Mouse (Mus musculus): ENCODE measurements around the gene Tut1. TPM values are rescaled to one million over a fixed set of nuclear protein-coding genes. Genes with fewer than 3 reads are reported as not detected.
"Not testable (repeated sequence)": the region's sequence is repeated elsewhere in the genome, so short reads cannot be mapped to it uniquely, and the experiment has no call there.

Tut1 gene
- polyA plus RNA-seq, 1 experiment from 2014 or later, result 24.9 TPM

GRCm38 (mm10) chr19:8994813-8995607 is 41.4 kb downstream of the Tut1 start:
- no peak for ATAC-seq (ENCODE audit: low FRiP score, low read depth)
- Histone ChIP-seq H3K27ac (replicated peaks) (no peak overlapping the region), H3K36me3 (no peaks in the 10 kb centered on the region), H3K4me2 (no peak overlapping the region), H3K4me3 (no peak overlapping the region), H3K9me3 (no peaks in the 10 kb centered on the region), H3K27me3 (peaks cover 13% of the 10 kb centered on the region; the same call in 1 of the 2 replicates), H3K9ac (no peak overlapping the region), H3K4me1 (replicated peaks) (peaks cover 13% of the 10 kb centered on the region)
- 82% methylated on average over 10 of the region's 10 CpGs for WGBS

GRCm38 (mm10) chr19:8996601-8997000 is 43.0 kb downstream of the Tut1 start:
- H3K4me2 ChIP-seq, result no peak overlapping the region
- H3K36me3 ChIP-seq, result no peaks in the 10 kb centered on the region
- H3K4me3 ChIP-seq, result no peak overlapping the region
- no peak overlapping the region for H3K27ac ChIP-seq (replicated peaks)
- peaks cover 4% of the 10 kb centered on the region for H3K4me1 ChIP-seq (replicated peaks)
- no peak overlapping the region for H3K9ac ChIP-seq
- whole genome bisulfite sequencing, result 90% methylated on average over 6 of the region's 6 CpGs
- H3K27me3 ChIP-seq, result no peaks in the 10 kb centered on the region
- ATAC-seq (ENCODE audit: low FRiP score, low read depth), result no peak
- H3K9me3 ChIP-seq, result no peaks in the 10 kb centered on the region

DNA sequence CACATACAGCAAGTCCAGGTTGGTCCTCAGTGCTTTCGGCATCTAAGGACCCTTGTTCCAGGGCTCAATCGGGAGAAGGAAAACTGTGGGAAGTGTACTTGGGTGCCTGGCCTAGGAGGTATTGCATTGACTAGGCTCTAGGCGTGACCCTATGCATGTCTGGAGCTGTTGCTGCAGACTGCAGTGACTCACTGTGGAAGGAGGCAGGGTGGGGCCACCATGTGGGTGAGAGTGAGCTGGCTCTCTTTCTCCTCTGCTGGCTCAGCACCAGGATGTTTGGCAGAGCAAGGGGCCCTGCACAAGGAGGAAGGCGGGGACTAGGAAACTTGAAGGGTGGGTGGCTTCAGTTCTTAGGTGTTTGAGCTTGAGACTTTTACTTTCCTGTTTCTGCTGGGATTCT is 43.9 kb downstream of the Tut1 start:
- 68% methylated on average over 4 of the region's 4 CpGs for WGBS
- Histone ChIP-seq H3K9ac (no peak overlapping the region), H3K4me2 (no peak overlapping the region), H3K36me3 (no peaks in the 10 kb centered on the region), H3K4me1 (replicated peaks) (peaks cover 2% of the 10 kb centered on the region), H3K27me3 (no peaks in the 10 kb centered on the region), H3K27ac (replicated peaks) (no peak overlapping the region), H3K4me3 (no peak overlapping the region), H3K9me3 (no peaks in the 10 kb centered on the region)
- peak; percentile 80 for ATAC-seq (ENCODE audit: low FRiP score, low read depth)

- H3K36me3 ChIP-seq, result no peaks in the 10 kb centered on the region
- H3K27ac ChIP-seq (replicated peaks), result no peak overlapping the region
- no peak for ATAC-seq (ENCODE audit: low FRiP score, low read depth)
- no peak overlapping the region for H3K9ac ChIP-seq
- no peak overlapping the region for H3K4me2 ChIP-seq
- 90% methylated on average over 6 of the region's 6 CpGs for WGBS
- H3K27me3 ChIP-seq, result no peaks in the 10 kb centered on the region
- H3K4me3 ChIP-seq, result no peak overlapping the region
- no peaks in the 10 kb centered on the region for H3K9me3 ChIP-seq
- H3K4me1 ChIP-seq (replicated peaks), result no peaks in the 10 kb centered on the region
Observed at GRCm38 (mm10) chr19:8998546-8998945, 44.9 kb downstream of the Tut1 start.

- WGBS, result 89% methylated on average over 4 of the region's 4 CpGs
- Histone ChIP-seq H3K4me1 (replicated peaks) (no peaks in the 10 kb centered on the region), H3K27ac (replicated peaks) (no peak overlapping the region), H3K4me2 (no peak overlapping the region), H3K9ac (no peak overlapping the region), H3K9me3 (no peaks in the 10 kb centered on the region), H3K4me3 (no peak overlapping the region), H3K27me3 (no peaks in the 10 kb centered on the region), H3K36me3 (no peaks in the 10 kb centered on the region)
- ATAC-seq (ENCODE audit: low FRiP score, low read depth), result no peak
Observed at GRCm38 (mm10) chr19:8999223-8999622, 45.6 kb downstream of the Tut1 start.

GRCm38 (mm10) chr19:9006915-9007314 is 53.3 kb downstream of the Tut1 start:
- not testable (repeated sequence) for H3K9ac ChIP-seq; ATAC-seq (ENCODE audit: low FRiP score, low read depth); H3K4me3 ChIP-seq; H3K27ac ChIP-seq (replicated peaks); H3K36me3 ChIP-seq; H3K27me3 ChIP-seq; H3K9me3 ChIP-seq; H3K4me2 ChIP-seq; H3K4me1 ChIP-seq (replicated peaks)
- WGBS, result 94% methylated on average over 2 of the region's 2 CpGs

Other genes with a start within 250 kb of the Tut1 start
- 170 and 175 TPM in 2 replicates for gene Slc3a2, start 230.5 kb upstream of the Tut1 start, polyA plus RNA-seq (2015; fragmentation: Nextera tagmentation; extraction: Ambion mirVana)
- 91.9 and 96.1 TPM in 2 replicates for gene Wdr74, start 218.0 kb upstream of the Tut1 start, polyA plus RNA-seq (2015; fragmentation: Nextera tagmentation; extraction: Ambion mirVana)
- 1.3 and 1.7 TPM in 2 replicates for gene 1700092M07Rik, start 213.1 kb upstream of the Tut1 start, polyA plus RNA-seq (2015; fragmentation: Nextera tagmentation; extraction: Ambion mirVana)
- 113 and 122 TPM in 2 replicates for gene Stx5a, start 212.4 kb upstream of the Tut1 start, polyA plus RNA-seq (2015; fragmentation: Nextera tagmentation; extraction: Ambion mirVana)
- 142 and 145 TPM in 2 replicates for gene Nxf1, start 196.8 kb upstream of the Tut1 start, polyA plus RNA-seq (2015; fragmentation: Nextera tagmentation; extraction: Ambion mirVana)
- 213 and 214 TPM in 2 replicates for gene Tmem223, start 182.9 kb upstream of the Tut1 start, polyA plus RNA-seq (2015; fragmentation: Nextera tagmentation; extraction: Ambion mirVana)
- gene Tmem179b, start 179.4 kb upstream of the Tut1 start, polyA plus RNA-seq (2015; fragmentation: Nextera tagmentation; extraction: Ambion mirVana), result 31.6 and 33.1 TPM in 2 replicates
- gene Taf6l, start 167.4 kb upstream of the Tut1 start, polyA plus RNA-seq (2015; fragmentation: Nextera tagmentation; extraction: Ambion mirVana), result 30.5 and 32.8 TPM in 2 replicates
- 133 and 144 TPM in 2 replicates for gene Polr2g, start 155.3 kb upstream of the Tut1 start, polyA plus RNA-seq (2015; fragmentation: Nextera tagmentation; extraction: Ambion mirVana)
- gene Zbtb3, start 151.3 kb upstream of the Tut1 start, polyA plus RNA-seq (2015; fragmentation: Nextera tagmentation; extraction: Ambion mirVana), result 7.8 and 8.6 TPM in 2 replicates
- gene Ttc9c, start 134.5 kb upstream of the Tut1 start, polyA plus RNA-seq (2015; fragmentation: Nextera tagmentation; extraction: Ambion mirVana), result 56.8 and 58.6 TPM in 2 replicates
- 5.4 and 6.5 TPM in 2 replicates for gene Hnrnpul2, start 133.8 kb upstream of the Tut1 start, polyA plus RNA-seq (2015; fragmentation: Nextera tagmentation; extraction: Ambion mirVana)
- not detected in 2 replicates for gene AC129217.1, start 124.1 kb upstream of the Tut1 start, polyA plus RNA-seq (2015; fragmentation: Nextera tagmentation; extraction: Ambion mirVana)
- gene Bscl2, start 116.4 kb upstream of the Tut1 start, polyA plus RNA-seq (2015; fragmentation: Nextera tagmentation; extraction: Ambion mirVana), result 101 and 104 TPM in 2 replicates
- gene Gng3, start 114.7 kb upstream of the Tut1 start, polyA plus RNA-seq (2015; fragmentation: Nextera tagmentation; extraction: Ambion mirVana), result 450 and 460 TPM in 2 replicates
- gene Lrrn4cl, start 103.1 kb upstream of the Tut1 start, polyA plus RNA-seq (2015; fragmentation: Nextera tagmentation; extraction: Ambion mirVana), result 0.61 and 0.92 TPM in 2 replicates
- gene Ubxn1, start 82.4 kb upstream of the Tut1 start, polyA plus RNA-seq (2015; fragmentation: Nextera tagmentation; extraction: Ambion mirVana), result 141 and 145 TPM in 2 replicates
- 60.2 and 61.5 TPM in 2 replicates for gene Uqcc3, start 72.9 kb upstream of the Tut1 start, polyA plus RNA-seq (2015; fragmentation: Nextera tagmentation; extraction: Ambion mirVana)
- 43.0 and 45.2 TPM in 2 replicates for gene Lbhd1, start 70.1 kb upstream of the Tut1 start, polyA plus RNA-seq (2015; fragmentation: Nextera tagmentation; extraction: Ambion mirVana)
- gene Gm49403, start 69.9 kb upstream of the Tut1 start, polyA plus RNA-seq (2015; fragmentation: Nextera tagmentation; extraction: Ambion mirVana), result not detected in 2 replicates
- gene 1810009A15Rik, start 65.0 kb upstream of the Tut1 start, polyA plus RNA-seq (2015; fragmentation: Nextera tagmentation; extraction: Ambion mirVana), result 45.3 and 51.6 TPM in 2 replicates
- gene Gm49416, start 64.9 kb upstream of the Tut1 start, polyA plus RNA-seq (2015; fragmentation: Nextera tagmentation; extraction: Ambion mirVana), result not detected in 2 replicates
- 33.0 and 35.3 TPM in 2 replicates for gene Ints5, start 60.8 kb upstream of the Tut1 start, polyA plus RNA-seq (2015; fragmentation: Nextera tagmentation; extraction: Ambion mirVana)
- gene Ganab, start 55.8 kb upstream of the Tut1 start, polyA plus RNA-seq (2015; fragmentation: Nextera tagmentation; extraction: Ambion mirVana), result 83.0 and 84.9 TPM in 2 replicates
- gene B3gat3, start 33.5 kb upstream of the Tut1 start, polyA plus RNA-seq (2015; fragmentation: Nextera tagmentation; extraction: Ambion mirVana), result 94.3 and 98.1 TPM in 2 replicates
- 2.7 and 3.1 TPM in 2 replicates for gene Rom1, start 24.5 kb upstream of the Tut1 start, polyA plus RNA-seq (2015; fragmentation: Nextera tagmentation; extraction: Ambion mirVana)
- gene Eml3, start 24.3 kb upstream of the Tut1 start, polyA plus RNA-seq (2015; fragmentation: Nextera tagmentation; extraction: Ambion mirVana), result 9.9 and 12.8 TPM in 2 replicates
- 103 and 109 TPM in 2 replicates for gene Mta2, start 12.0 kb upstream of the Tut1 start, polyA plus RNA-seq (2015; fragmentation: Nextera tagmentation; extraction: Ambion mirVana)
- gene Eef1g, start 13.2 kb downstream of the Tut1 start, polyA plus RNA-seq (2015; fragmentation: Nextera tagmentation; extraction: Ambion mirVana), result 289 TPM in 2 replicates
- 4.6 TPM in 2 replicates for gene Ahnak, start 35.4 kb downstream of the Tut1 start, polyA plus RNA-seq (2015; fragmentation: Nextera tagmentation; extraction: Ambion mirVana)
- not detected in 2 replicates for gene Scgb1a1, start 134.1 kb downstream of the Tut1 start, polyA plus RNA-seq (2015; fragmentation: Nextera tagmentation; extraction: Ambion mirVana)
- 25.1 and 28.2 TPM in 2 replicates for gene Asrgl1, start 181.8 kb downstream of the Tut1 start, polyA plus RNA-seq (2015; fragmentation: Nextera tagmentation; extraction: Ambion mirVana)

All from hindbrain, embryonic 15.5 days (tissue).